Mouse (Mus musculus): ENCODE data around the gene Nubp2. TPM values are rescaled to one million over a fixed set of nuclear protein-coding genes. Genes with fewer than 3 reads are reported as not detected.

Gene Nubp2
- total RNA-seq, 2 experiments from 2014 or later = 27.0 to 27.8 TPM

GRCm38 (mm10) chr17:24894995-24895547, 8.9 kb upstream of the Nubp2 start, which contains the start of the genes Eme2 and Mrps34:
Eme2 (minus strand) TSS chr17:24895087.
Mrps34 (plus strand) TSS chr17:24895116.
- DNase-seq = peak; percentile 90 to 93
- intact Hi-C loops (cut with DNase I) = loop anchor here (5.0 kb wide), 1 partner anchor 158 kb away; the partner anchor contains the start of gene Msrb1

DNA sequence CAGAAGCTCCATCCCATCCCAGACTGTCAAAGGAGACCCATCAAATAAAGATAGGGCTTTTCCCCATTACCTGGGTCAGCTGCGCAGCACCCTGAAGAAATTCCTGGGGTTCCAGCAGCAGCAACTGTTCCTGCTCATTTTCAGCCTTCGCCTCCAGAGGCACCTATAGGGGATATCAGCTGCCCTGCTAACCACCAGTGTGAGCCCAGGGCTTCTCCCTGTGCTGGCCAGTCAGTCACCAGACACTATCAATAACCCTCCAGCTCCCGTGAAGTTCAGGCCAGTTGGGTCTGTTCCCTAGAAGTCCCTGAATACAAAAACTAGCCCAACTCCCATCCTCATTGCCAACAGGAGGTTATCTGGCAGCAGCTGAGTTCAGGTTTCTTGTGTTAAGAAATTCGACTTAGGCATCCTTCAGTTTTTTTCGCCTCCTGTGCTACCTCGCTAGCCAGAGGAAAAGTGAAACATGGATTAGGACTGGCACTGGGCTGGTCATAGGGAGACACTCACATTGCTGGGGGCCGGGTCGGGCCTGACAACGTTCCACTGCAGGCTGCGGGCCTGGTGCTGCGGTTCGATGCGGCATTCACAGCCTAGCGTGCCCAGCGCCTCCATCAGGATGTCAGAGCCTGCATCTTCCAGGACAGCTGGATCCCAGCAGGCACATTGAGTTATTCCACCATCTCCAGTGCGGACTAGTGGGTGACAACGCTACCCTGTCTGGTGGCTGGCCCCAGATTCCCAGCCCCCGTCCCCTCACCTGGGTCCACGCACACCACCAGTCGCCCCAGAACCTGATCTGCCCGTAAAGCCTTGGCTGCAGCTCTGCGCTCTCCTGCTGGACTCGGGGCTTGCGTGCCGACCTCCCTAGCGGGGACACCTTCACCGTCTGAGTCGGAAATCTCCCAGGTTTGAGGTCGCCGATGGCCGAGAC, 8.2 kb upstream of the Nubp2 start:
- no peak for DNase-seq
- intact Hi-C loops (cut with DNase I) = no loop called here

- DNase-seq = no peak
These were observed 7.1 kb upstream of the Nubp2 start for GRCm38 (mm10) chr17:24893276-24893675.

DNA sequence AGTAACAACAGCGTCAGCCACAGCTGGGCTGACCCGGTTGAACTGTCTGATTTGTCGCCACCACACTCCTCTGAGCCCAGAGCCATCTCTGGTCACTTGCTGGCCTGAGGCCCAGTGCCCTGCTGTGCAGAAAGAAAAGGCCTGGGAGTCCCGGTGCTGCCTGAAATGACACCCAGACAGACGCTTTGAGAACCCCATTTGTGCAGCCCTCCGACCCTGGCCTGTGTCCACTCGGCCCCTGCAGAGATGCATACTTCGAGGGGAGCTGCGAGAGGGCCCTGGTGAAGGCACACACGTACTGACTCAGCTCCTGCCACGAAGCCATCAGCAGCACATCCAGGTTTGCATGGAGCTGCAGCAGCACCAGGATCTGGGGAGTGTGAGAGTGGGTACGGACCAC, 6.6 kb upstream of the Nubp2 start:
- no peak for DNase-seq
- intact Hi-C loops (cut with DNase I) = no loop called here

More at GRCm38 (mm10) chr17:24893276-24893675, 7.1 kb upstream of the Nubp2 start:
- intact Hi-C loops (cut with DNase I) = no loop called here

- intact Hi-C loops (cut with DNase I) = no loop called here
- DNase-seq = no peak
These were observed 5.2 kb upstream of the Nubp2 start for GRCm38 (mm10) chr17:24891321-24891720.

DNA sequence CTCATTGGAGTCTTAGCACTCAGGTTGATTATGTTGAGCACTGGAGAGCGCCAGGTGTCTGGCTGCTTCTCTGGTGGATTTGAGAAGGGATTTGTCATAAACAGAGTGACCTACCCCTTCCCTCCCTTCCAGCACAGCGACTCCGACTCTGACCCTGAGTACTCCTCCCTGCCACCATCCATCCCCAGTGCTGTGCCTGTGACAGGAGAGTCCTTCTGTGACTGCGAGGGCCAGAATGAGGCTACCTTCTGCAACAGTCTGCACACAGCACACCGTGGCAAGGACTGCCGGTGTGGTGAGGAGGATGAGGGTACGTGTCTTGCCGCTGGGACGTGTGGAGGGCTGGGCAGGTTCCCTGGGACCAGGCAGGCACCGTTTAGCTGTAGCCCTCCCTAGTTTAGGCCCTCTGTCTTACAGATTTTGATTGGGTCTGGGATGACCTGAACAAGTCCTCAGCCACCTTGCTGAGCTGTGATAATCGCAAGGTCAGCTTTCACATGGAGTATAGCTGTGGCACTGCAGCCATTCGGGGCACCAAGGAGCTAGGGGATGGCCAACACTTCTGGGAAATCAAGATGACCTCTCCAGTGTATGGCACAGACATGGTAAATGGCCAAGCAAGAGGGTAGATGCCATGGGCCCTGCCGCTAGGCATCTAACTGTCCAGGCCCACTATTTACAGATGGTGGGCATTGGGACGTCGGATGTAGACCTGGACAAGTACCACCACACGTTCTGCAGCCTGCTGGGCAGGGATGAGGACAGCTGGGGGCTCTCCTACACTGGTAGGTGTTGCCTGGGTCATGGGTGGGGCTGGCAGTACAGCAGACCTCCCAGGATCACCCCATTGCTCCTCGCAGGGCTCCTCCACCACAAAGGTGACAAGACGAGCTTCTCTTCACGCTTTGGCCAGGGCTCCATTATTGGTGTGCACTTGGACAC, 4.3 kb upstream of the Nubp2 start:
- intact Hi-C loops (cut with DNase I) = no loop called here
- DNase-seq = no peak

GRCm38 (mm10) chr17:24888862-24889261, 2.7 kb upstream of the Nubp2 start:
- no peak for DNase-seq
- intact Hi-C loops (cut with DNase I) = no loop called here

- intact Hi-C loops (cut with DNase I) = no loop called here
- DNase-seq = peak in 1 of 2 experiments; percentile 58
These were observed 1.3 kb upstream of the Nubp2 start for GRCm38 (mm10) chr17:24887291-24888080.

DNA sequence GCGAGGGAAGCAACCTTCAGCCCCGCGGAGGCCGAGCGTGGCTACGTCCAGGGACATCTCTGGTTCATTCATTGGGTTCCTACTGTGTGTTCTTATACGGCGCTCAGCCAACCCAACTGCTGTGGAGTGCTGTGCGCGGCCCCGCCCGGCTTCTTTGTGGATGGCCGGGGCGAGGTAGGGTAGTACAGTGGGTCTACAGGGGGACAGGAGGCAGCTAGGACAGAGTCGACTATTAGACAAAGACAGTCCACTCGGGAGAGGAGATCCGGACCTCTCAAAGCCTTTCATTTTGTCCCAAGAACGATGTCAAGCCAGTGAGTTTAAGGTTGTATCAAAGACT, 753 bp upstream of the Nubp2 start:
- intact Hi-C loops (cut with DNase I) = no loop called here
- DNase-seq = no peak

- intact Hi-C loops (cut with DNase I) = loop anchor here (1.0 kb wide), 1 partner anchor 35 kb away; the partner anchor contains the start of gene Fahd1
- no peak for DNase-seq
These were observed 604 bp downstream of the Nubp2 start for GRCm38 (mm10) chr17:24885356-24886133.

DNA sequence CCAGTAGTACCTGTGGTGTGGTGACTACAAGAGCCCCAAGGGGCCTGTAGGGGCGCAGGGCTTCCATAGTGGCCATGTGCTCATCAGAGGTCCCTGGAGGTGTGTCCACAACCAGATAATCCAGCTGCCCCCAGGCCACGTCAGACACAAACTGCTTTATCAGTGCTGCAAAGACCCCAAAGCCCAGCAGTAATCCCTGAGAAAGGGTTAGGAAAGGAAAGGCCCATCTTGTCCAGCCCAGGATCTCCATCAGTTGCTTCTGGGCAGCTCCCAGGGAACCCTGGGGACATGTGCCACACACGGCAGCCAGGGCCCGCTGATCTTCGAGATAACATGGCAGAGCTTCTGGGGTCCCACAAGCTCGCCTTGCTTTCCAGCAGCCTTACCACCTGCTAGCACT, 1.8 kb downstream of the Nubp2 start:
- intact Hi-C loops (cut with DNase I) = no loop called here
- no peak for DNase-seq

GRCm38 (mm10) chr17:24881738-24882440, 4.3 kb downstream of the Nubp2 start:
- peak; percentile 60 to 76 for DNase-seq
- intact Hi-C loops (cut with DNase I) = loop anchor here (2.0 kb wide), 1 partner anchor 137 kb away; no protein-coding TSS in a partner anchor

DNA sequence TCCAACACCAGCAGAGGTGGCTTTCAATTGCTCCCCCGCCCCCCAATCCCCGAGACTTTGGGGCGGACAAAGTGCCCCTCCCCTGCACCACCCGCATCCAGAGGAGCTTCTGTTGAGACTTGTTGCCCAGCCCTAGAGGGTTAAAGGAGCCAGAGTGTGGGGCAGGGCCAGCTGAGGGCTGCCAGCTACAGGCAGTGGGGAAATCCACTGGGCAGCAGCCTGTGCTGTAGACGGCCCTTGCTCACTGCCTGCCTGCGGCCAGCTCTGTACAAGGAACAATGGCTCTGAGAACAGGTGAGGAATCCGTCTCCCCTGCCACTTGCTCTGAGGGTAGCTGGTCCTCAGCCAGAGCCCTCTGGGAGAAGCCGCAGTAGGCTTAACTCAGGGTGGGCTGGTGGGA, 7.6 kb downstream of the Nubp2 start:
- no peak for DNase-seq
- intact Hi-C loops (cut with DNase I) = no loop called here

GRCm38 (mm10) chr17:24878117-24878397, 8.1 kb downstream of the Nubp2 start:
- peak; percentile 80 to 88 for DNase-seq
- intact Hi-C loops (cut with DNase I) = no loop called here

GRCm38 (mm10) chr17:24877336-24878116, 8.6 kb downstream of the Nubp2 start:
- DNase-seq = no peak
- intact Hi-C loops (cut with DNase I) = no loop called here

DNA sequence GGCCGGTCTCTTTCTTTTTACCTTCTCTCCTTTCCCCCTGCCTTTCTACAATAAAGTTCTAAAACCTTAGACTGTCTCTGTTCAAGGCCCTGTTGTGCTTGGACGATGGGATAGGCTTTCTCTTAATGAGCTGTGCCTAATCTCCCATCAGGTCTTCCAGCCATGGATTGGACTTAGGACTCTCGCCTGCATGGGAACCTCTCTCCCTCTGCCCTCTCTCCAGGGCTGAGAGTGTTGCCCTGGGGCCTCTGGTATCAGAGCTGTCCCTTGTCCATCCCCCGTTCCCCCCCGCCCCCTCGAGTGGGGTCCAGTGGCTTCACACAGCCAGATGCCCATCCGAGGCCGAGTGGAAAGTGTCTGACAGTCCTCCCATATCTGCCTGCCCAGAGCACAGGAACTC, 11.2 kb downstream of the Nubp2 start:
- intact Hi-C loops (cut with DNase I) = no loop called here
- DNase-seq = no peak

- DNase-seq = no peak
- intact Hi-C loops (cut with DNase I) = no loop called here
These were observed 11.8 kb downstream of the Nubp2 start for GRCm38 (mm10) chr17:24874405-24874745.

Data from heart, postnatal 10 days (tissue).